Mouse (Mus musculus) limb, embryonic 15.5 days (tissue): ENCODE results near the gene Faap20. TPM values are rescaled to one million over a fixed set of nuclear protein-coding genes. Genes with fewer than 3 reads are reported as not detected.
"Not testable (repeated sequence)": the region's sequence is repeated elsewhere in the genome, so short reads cannot be mapped to it uniquely, and the experiment has no call there.

Source experiments
- ATAC-seq: fragments of 200-750 bp; cut with Nextera tagmentation; 2 replicates; pipeline ENCODE4 v1.8.0; 2017; ENCODE audit warnings: low read depth, moderate TSS enrichment; ENCODE audit not compliant: insufficient number of reproducible peaks, low FRiP score, low TSS enrichment
- H3K27ac ChIP-seq: fragments of 300-500 bp; sonication (generic); 2 replicates; pipeline ENCODE4 v1.5.1; 2015; ENCODE audit warnings: moderate library complexity, mild to moderate bottlenecking, inconsistent platforms
- H3K27me3 ChIP-seq: fragments of 300-500 bp; sonication (generic); 2 replicates; pipeline ENCODE4 v1.6.1; 2015; ENCODE audit warnings: inconsistent platforms
- H3K36me3 ChIP-seq: fragments of 300-500 bp; sonication (generic); 2 replicates; pipeline ENCODE4 v1.6.1; 2015; ENCODE audit warnings: inconsistent platforms
- H3K4me1 ChIP-seq: fragments of 300-500 bp; sonication (generic); 2 replicates; pipeline ENCODE4 v1.6.1; 2015; ENCODE audit warnings: inconsistent platforms
- H3K4me2 ChIP-seq: fragments of 300-500 bp; sonication (generic); 2 replicates; pipeline ENCODE4 v1.6.1; 2015; ENCODE audit warnings: mild to moderate bottlenecking, inconsistent platforms
- H3K4me3 ChIP-seq: fragments of 300-500 bp; sonication (generic); 2 replicates; pipeline ENCODE4 v1.5.1; 2015; ENCODE audit warnings: mild to moderate bottlenecking, inconsistent platforms
- H3K9ac ChIP-seq: fragments of 300-500 bp; sonication (generic); 2 replicates; pipeline ENCODE4 v1.6.1; 2015; ENCODE audit warnings: inconsistent platforms
- H3K9me3 ChIP-seq: fragments of 300-500 bp; sonication (generic); 2 replicates; pipeline ENCODE4 v1.6.1; 2016; ENCODE audit warnings: inconsistent platforms
- WGBS: fragments of 180-500 bp; shearing (Covaris S2); methylation state at CpG from one replicate; pipeline ENCODE4 v1.1.7; 2015; 5-methylcytosine and 5-hydroxymethylcytosine counted together
- polyA plus RNA-seq: library from polyadenylated mRNA; unstranded; fragments of >200 nt; fragmentation: Nextera tagmentation; extraction: Ambion mirVana; gene quantifications from 2 replicates; pipeline ENCODE4 v1.2.1, GENCODE M21; 2015

Gene Faap20
- polyA plus RNA-seq, 1 experiment from 2014 or later: 74.0 TPM

- no peak overlapping the region for H3K4me2 ChIP-seq
- 42% methylated on average over 5 of the region's 5 CpGs for WGBS
- H3K27ac ChIP-seq: peak overlapping the region; percentile 99
- peaks cover 68% of the 10 kb centered on the region for H3K4me1 ChIP-seq
- no peak for ATAC-seq
- H3K4me3 ChIP-seq: no peak overlapping the region
- H3K27me3 ChIP-seq: no peaks in the 10 kb centered on the region
- H3K9ac ChIP-seq: no peak overlapping the region
- H3K9me3 ChIP-seq: no peaks in the 10 kb centered on the region
- H3K36me3 ChIP-seq: no peaks in the 10 kb centered on the region
Observed at GRCm38 (mm10) chr4:155238276-155238675, 11.3 kb upstream of the Faap20 start.

- ATAC-seq: no peak
- Histone ChIP-seq H3K27ac (peak overlapping the region; percentile 59; the same call in 1 of the 2 replicates), H3K36me3 (no peaks in the 10 kb centered on the region), H3K27me3 (no peaks in the 10 kb centered on the region), H3K4me2 (no peak overlapping the region), H3K9ac (no peak overlapping the region), H3K4me1 (peaks cover 56% of the 10 kb centered on the region), H3K4me3 (no peak overlapping the region), H3K9me3 (no peaks in the 10 kb centered on the region)
- 59% methylated on average over 6 of the region's 6 CpGs for WGBS
Observed at GRCm38 (mm10) chr4:155239494-155239893, 10.1 kb upstream of the Faap20 start.

- H3K4me3 ChIP-seq: no peak overlapping the region
- H3K27ac ChIP-seq: no peak overlapping the region
- H3K9ac ChIP-seq: no peak overlapping the region
- H3K9me3 ChIP-seq: no peaks in the 10 kb centered on the region
- peaks cover 48% of the 10 kb centered on the region for H3K4me1 ChIP-seq
- H3K4me2 ChIP-seq: no peak overlapping the region
- ATAC-seq: no peak
- WGBS: 73% methylated on average over 9 of the region's 9 CpGs
- no peaks in the 10 kb centered on the region for H3K27me3 ChIP-seq
- H3K36me3 ChIP-seq: no peaks in the 10 kb centered on the region
Observed at GRCm38 (mm10) chr4:155241789-155242188, 7.8 kb upstream of the Faap20 start.

- H3K27me3 ChIP-seq: no peaks in the 10 kb centered on the region
- WGBS: 89% methylated on average over 5 of the region's 5 CpGs
- H3K4me3 ChIP-seq: no peak overlapping the region
- H3K9me3 ChIP-seq: no peaks in the 10 kb centered on the region
- no peak overlapping the region for H3K27ac ChIP-seq
- peaks cover 45% of the 10 kb centered on the region for H3K4me1 ChIP-seq
- no peaks in the 10 kb centered on the region for H3K36me3 ChIP-seq
- no peak overlapping the region for H3K9ac ChIP-seq
- H3K4me2 ChIP-seq: no peak overlapping the region
- no peak for ATAC-seq
Observed at GRCm38 (mm10) chr4:155242292-155242691, 7.3 kb upstream of the Faap20 start.

GRCm38 (mm10) chr4:155243233-155243632 lies 6.4 kb upstream of the Faap20 start:
- Histone ChIP-seq H3K27me3 (no peaks in the 10 kb centered on the region), H3K9me3 (no peaks in the 10 kb centered on the region), H3K36me3 (no peaks in the 10 kb centered on the region), H3K9ac (no peak overlapping the region), H3K4me2 (no peak overlapping the region), H3K4me1 (peaks cover 36% of the 10 kb centered on the region), H3K4me3 (no peak overlapping the region), H3K27ac (no peak overlapping the region)
- 87% methylated on average over 12 of the region's 12 CpGs for WGBS
- no peak for ATAC-seq

GRCm38 (mm10) chr4:155245770-155246492 lies 3.7 kb upstream of the Faap20 start:
- Histone ChIP-seq H3K27me3 (no peaks in the 10 kb centered on the region), H3K36me3 (no peaks in the 10 kb centered on the region), H3K4me3 (no peak overlapping the region), H3K9me3 (no peaks in the 10 kb centered on the region), H3K4me1 (peaks cover 39% of the 10 kb centered on the region), H3K4me2 (no peak overlapping the region), H3K27ac (peak overlapping the region; percentile 59), H3K9ac (no peak overlapping the region)
- 60% methylated on average over 6 of the region's 6 CpGs for WGBS
- ATAC-seq: no peak

- no peak for ATAC-seq
Observed at GRCm38 (mm10) chr4:155246691-155247105, 2.9 kb upstream of the Faap20 start.

GRCm38 (mm10) chr4:155248054-155248453 lies 1.5 kb upstream of the Faap20 start:
- H3K36me3 ChIP-seq, H3K4me3 ChIP-seq, H3K27me3 ChIP-seq, ATAC-seq, H3K9ac ChIP-seq, H3K9me3 ChIP-seq, H3K27ac ChIP-seq, H3K4me2 ChIP-seq: not testable (repeated sequence)
- peaks cover 55% of the 10 kb centered on the region for H3K4me1 ChIP-seq
- 95% methylated on average over 3 of the region's 3 CpGs for WGBS

More at GRCm38 (mm10) chr4:155246691-155247105, 2.9 kb upstream of the Faap20 start:
- Histone ChIP-seq H3K9ac (no peak overlapping the region), H3K4me3 (no peak overlapping the region), H3K27ac (peak overlapping the region; percentile 59), H3K27me3 (no peaks in the 10 kb centered on the region), H3K4me2 (no peak overlapping the region), H3K4me1 (peaks cover 44% of the 10 kb centered on the region), H3K9me3 (no peaks in the 10 kb centered on the region), H3K36me3 (no peaks in the 10 kb centered on the region)
- 49% methylated on average over 12 of the region's 12 CpGs for WGBS

- peak overlapping the region; percentile 70 for H3K9ac ChIP-seq
- H3K9me3 ChIP-seq: no peaks in the 10 kb centered on the region
- peak overlapping the region; percentile 58 for H3K4me3 ChIP-seq
- peak overlapping the region; percentile 99 for H3K27ac ChIP-seq
- H3K27me3 ChIP-seq: no peaks in the 10 kb centered on the region
- peak overlapping the region; percentile 89 for H3K4me2 ChIP-seq
- peaks cover 56% of the 10 kb centered on the region for H3K4me1 ChIP-seq
- 0 out of 2 replicates have a peak, but pooled peaks cover 11% of the 10 kb centered on the region for H3K36me3 ChIP-seq
- WGBS: under 1% methylated on average over 9 of the region's 9 CpGs
- ATAC-seq: peak; percentile 61
Observed at GRCm38 (mm10) chr4:155249257-155249647, 350 bp upstream of the Faap20 start.

- Histone ChIP-seq H3K9ac (peak overlapping the region; percentile 70), H3K27me3 (no peaks in the 10 kb centered on the region), H3K4me1 (peaks cover 54% of the 10 kb centered on the region), H3K4me3 (peak overlapping the region; percentile 58), H3K36me3 (0 out of 2 replicates have a peak, but pooled peaks cover 13% of the 10 kb centered on the region), H3K4me2 (peak overlapping the region; percentile 89), H3K27ac (peak overlapping the region; percentile 99), H3K9me3 (no peaks in the 10 kb centered on the region)
- WGBS: 14% methylated on average over 23 of the region's 23 CpGs
- 0 out of 2 replicates have a peak, but pooled peaks have one; percentile 0 for ATAC-seq
Observed at GRCm38 (mm10) chr4:155250361-155251117, 937 bp downstream of the Faap20 start.

GRCm38 (mm10) chr4:155251147-155251546 lies 1.5 kb downstream of the Faap20 start:
- 0 out of 2 replicates have a peak overlapping the region, but pooled peaks have one; percentile 70 for H3K9ac ChIP-seq
- no peaks in the 10 kb centered on the region for H3K9me3 ChIP-seq
- H3K36me3 ChIP-seq: peaks cover 18% of the 10 kb centered on the region
- ATAC-seq: no peak
- WGBS: 74% methylated on average over 3 of the region's 3 CpGs
- peak overlapping the region; percentile 89 for H3K4me2 ChIP-seq
- H3K4me1 ChIP-seq: peaks cover 48% of the 10 kb centered on the region
- peak overlapping the region; percentile 58 for H3K4me3 ChIP-seq
- H3K27ac ChIP-seq: peak overlapping the region; percentile 99
- no peaks in the 10 kb centered on the region for H3K27me3 ChIP-seq

GRCm38 (mm10) chr4:155252253-155252652 lies 2.7 kb downstream of the Faap20 start:
- Histone ChIP-seq H3K9me3 (no peaks in the 10 kb centered on the region), H3K27me3 (no peaks in the 10 kb centered on the region), H3K27ac (peak overlapping the region; percentile 99), H3K4me2 (no peak overlapping the region), H3K4me1 (peaks cover 39% of the 10 kb centered on the region), H3K36me3 (peaks cover 24% of the 10 kb centered on the region), H3K4me3 (no peak overlapping the region), H3K9ac (no peak overlapping the region)
- no peak for ATAC-seq
- WGBS: 79% methylated on average over 6 of the region's 6 CpGs
